Mouse (Mus musculus): Measurements from ENCODE around the gene Olfr606.
"Not testable (repeated sequence)": the region's sequence is repeated elsewhere in the genome, so short reads cannot be mapped to it uniquely, and the experiment has no call there.

The Olfr606 gene

GRCm38 (mm10) chr7:103448746-103449145 lies at the start of gene Olfr606:
Olfr606 (plus strand) TSS chr7:103449046.
- DNase-seq (ENCODE audit: low spot score), result no peak

GRCm38 (mm10) chr7:103406521-103407055 lies 42.3 kb upstream of the Olfr606 start:
- DNase-seq (ENCODE audit: low spot score), result not testable (repeated sequence)

GRCm38 (mm10) chr7:103414772-103415171 lies 34.1 kb upstream of the Olfr606 start, which contains the start of gene Usp17lc:
Usp17lc (plus strand) TSS chr7:103415072.
- DNase-seq (ENCODE audit: low spot score), result not testable (repeated sequence)

DNA sequence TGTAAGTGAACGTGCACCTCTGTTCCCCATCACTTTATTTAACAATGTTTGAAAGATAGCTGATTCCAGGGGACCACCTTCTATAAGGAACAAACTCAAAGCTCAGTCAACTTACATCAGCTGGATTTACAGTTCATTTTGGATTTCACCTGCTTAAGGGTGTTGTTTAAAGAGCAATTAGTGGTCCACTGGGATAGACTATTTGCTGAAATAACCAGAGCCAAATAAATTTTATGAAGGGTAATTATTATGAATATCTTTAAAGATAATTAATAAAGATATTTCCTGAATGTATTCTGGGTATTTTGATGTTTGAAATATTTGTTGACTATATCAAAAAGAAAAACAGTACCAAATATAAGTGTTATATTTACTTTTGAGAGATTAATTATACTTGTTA lies 3.5 kb upstream of the Olfr606 start, which contains the start of gene Olfr605:
Olfr605 (minus strand) TSS at position 101 of the 400 bp plus-strand sequence.
- DNase-seq (ENCODE audit: low spot score), result no peak

- DNase-seq (ENCODE audit: low spot score), result no peak
Observed at GRCm38 (mm10) chr7:103460590-103460989, 11.7 kb downstream of the Olfr606 start.

- DNase-seq (ENCODE audit: low spot score), result no peak
Observed at GRCm38 (mm10) chr7:103469577-103469976, 20.7 kb downstream of the Olfr606 start, which contains the start of gene Olfr608. Olfr608 (plus strand) TSS chr7:103469877.

- DNase-seq (ENCODE audit: low spot score), result not testable (repeated sequence)
Observed at GRCm38 (mm10) chr7:103477106-103477505, 28.3 kb downstream of the Olfr606 start.

- no peak for DNase-seq (ENCODE audit: low spot score)
Observed at GRCm38 (mm10) chr7:103497962-103498361, 49.1 kb downstream of the Olfr606 start, which contains the start of gene Olfr609. Olfr609 (minus strand) TSS chr7:103498062.

Data from ovary, postnatal 36 days (tissue).